Mouse (Mus musculus): ENCODE measurements around the gene Ano1. TPM values are rescaled to one million over a fixed set of nuclear protein-coding genes. Genes with fewer than 3 reads are reported as not detected.

The Ano1 gene
- polyA plus RNA-seq, 1 experiment from 2014 or later: 69.0 TPM

DNA sequence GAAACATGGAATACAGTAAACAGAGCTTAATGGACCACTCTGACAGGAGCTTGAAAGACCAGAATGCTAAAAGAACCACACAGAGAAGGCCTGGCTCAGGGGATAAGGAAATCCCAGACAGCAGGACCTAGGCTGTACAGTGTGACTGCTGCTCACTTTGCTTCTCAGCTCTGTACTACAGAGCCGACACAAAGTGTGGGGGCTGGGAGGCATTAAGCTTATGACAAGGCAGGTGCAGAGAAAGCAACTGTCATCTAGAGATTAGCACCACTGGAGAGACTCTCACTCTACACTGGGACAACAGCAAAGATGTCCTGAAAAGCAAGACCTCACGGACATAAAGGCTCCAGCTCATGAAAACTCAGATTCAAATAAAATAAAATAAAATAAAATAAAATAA lies 212.6 kb downstream of the Ano1 start:
- no peak overlapping the region for H3K4me3 ChIP-seq (ENCODE audit: low read depth, low read length)
- ATAC-seq (no peak), DNase-seq (ENCODE audit: low spot score) (no peak)
- H3K36me3 ChIP-seq (ENCODE audit: insufficient read depth, low read length): 0 out of 2 replicates have a peak, but pooled peaks cover 3% of the 10 kb centered on the region
- H3K27ac ChIP-seq (ENCODE audit: low read length): no peak overlapping the region
- H3K9me3 ChIP-seq (ENCODE audit: low read length): no peaks in the 10 kb centered on the region
- WGBS: 79% methylated on average over 2 of the region's 2 CpGs
- no peak overlapping the region for H3K9ac ChIP-seq (replicated peaks; ENCODE audit: low read depth)
- no peaks in the 10 kb centered on the region for H3K27me3 ChIP-seq (replicated peaks; ENCODE audit: insufficient read depth, low read length)
- no peak for TF ChIP-seq EP300 (IDR thresholded peaks at IDR 0.05)
- TF ChIP-seq CTCF (IDR thresholded peaks at IDR 0.05): no peak
- H3K4me1 ChIP-seq (ENCODE audit: insufficient read depth, low read depth, low read length): peaks cover 11% of the 10 kb centered on the region; the same call in 1 of the 2 replicates
- no peak overlapping the region for H3K4me2 ChIP-seq (replicated peaks; ENCODE audit: low read depth, low read length)

Other genes starting within 250 kb of the Ano1 start
- gene Ppfia1, start 198.2 kb downstream of the Ano1 start, polyA plus RNA-seq (2015; fragmentation: Nextera tagmentation; extraction: Ambion mirVana): 19.7 and 22.0 TPM in 2 replicates
- gene Fadd, start 169.5 kb downstream of the Ano1 start, polyA plus RNA-seq (2015; fragmentation: Nextera tagmentation; extraction: Ambion mirVana): 7.4 and 8.1 TPM in 2 replicates
- gene Fgf3, start 86.1 kb upstream of the Ano1 start, polyA plus RNA-seq (2015; fragmentation: Nextera tagmentation; extraction: Ambion mirVana): not detected in 2 replicates
- gene Fgf4, start 95.4 kb upstream of the Ano1 start, polyA plus RNA-seq (2015; fragmentation: Nextera tagmentation; extraction: Ambion mirVana): not detected in 2 replicates
- not detected in 2 replicates for gene Fgf15, start 144.6 kb upstream of the Ano1 start, polyA plus RNA-seq (2015; fragmentation: Nextera tagmentation; extraction: Ambion mirVana)
- gene LTO1, start 163.1 kb upstream of the Ano1 start, polyA plus RNA-seq (2015; fragmentation: Nextera tagmentation; extraction: Ambion mirVana): 20.3 and 23.3 TPM in 2 replicates
- 68.4 and 75.5 TPM in 2 replicates for gene Ccnd1, start 188.0 kb upstream of the Ano1 start, polyA plus RNA-seq (2015; fragmentation: Nextera tagmentation; extraction: Ambion mirVana)